Comparison of ENCODE assay signal across 10 mouse cellular contexts in the genomic region with DNA sequence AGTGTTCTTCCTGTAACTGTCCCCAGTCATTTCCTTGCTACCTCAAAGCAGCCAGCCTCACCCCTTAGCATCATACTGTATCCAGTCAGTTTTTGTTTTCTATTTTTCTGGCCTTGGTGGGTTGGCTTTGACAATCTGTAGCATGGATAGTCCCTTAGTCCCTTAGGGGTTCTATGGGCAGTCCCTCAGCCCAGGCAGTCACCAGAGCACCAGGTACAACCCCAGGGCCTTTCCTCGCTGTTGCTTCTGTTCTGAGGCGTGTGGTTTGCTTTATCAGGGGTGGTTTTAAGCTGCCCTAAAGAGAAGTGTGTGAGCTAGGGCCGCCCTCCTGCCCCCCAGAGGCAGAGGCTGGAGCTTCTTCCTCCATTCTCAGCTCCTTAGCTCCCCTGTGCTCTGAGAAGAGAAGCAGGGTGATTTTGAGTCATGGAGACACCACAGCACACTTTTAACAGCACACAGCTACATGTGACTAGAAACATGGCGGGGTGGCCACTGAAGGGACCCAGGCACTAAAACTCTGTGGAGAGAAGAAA. TPM values are rescaled to one million over a fixed set of nuclear protein-coding genes. Genes with fewer than 3 reads are reported as not detected.
A peak's percentile ranks its signal among the peaks of the same experiment; 100 is the strongest.
DNase-seq lines count a peak whose midpoint lies in the region; ATAC-seq lines count a peak whose summit lies in the region.
"Had no signal": no experiment of that assay in that cellular context is flagged by ENCODE, and none has a peak within 500 bp of the region (broad histone marks: within the 10 kb centered on the region; RNA-seq: fewer than 3 reads in every experiment).

No protein-coding gene starts in this region.

- H3K27ac ChIP-seq in hindbrain, embryonic 16.5 days (ENCODE audit: low read depth, low read length), result no peak overlapping the region
- no peak overlapping the region for H3K27ac ChIP-seq in neural tube, embryonic 15.5 days (replicated peaks)

- peaks cover 47% of the 10 kb centered on the region for H3K36me3 ChIP-seq in hindbrain, embryonic 16.5 days (ENCODE audit: control insufficient read depth, insufficient read depth, low read length)
- peaks cover 81% of the 10 kb centered on the region for H3K36me3 ChIP-seq in neural tube, embryonic 15.5 days

- no peak overlapping the region for H3K4me3 ChIP-seq in hindbrain, embryonic 16.5 days (ENCODE audit: low read length)
- H3K4me3 ChIP-seq in neural tube, embryonic 15.5 days (replicated peaks), result no peak overlapping the region

- H3K9me3 ChIP-seq in hindbrain, embryonic 16.5 days (ENCODE audit: control insufficient read depth, low read length), result no peaks in the 10 kb centered on the region
- no peaks in the 10 kb centered on the region for H3K9me3 ChIP-seq in neural tube, embryonic 15.5 days (replicated peaks)

- no peak overlapping the region for H3K9ac ChIP-seq in hindbrain, embryonic 16.5 days (ENCODE audit: low read depth, low read length)
- H3K9ac ChIP-seq in neural tube, embryonic 15.5 days (replicated peaks), result no peak overlapping the region

- peaks cover 4% of the 10 kb centered on the region; the same call in 1 of the 2 replicates for H3K4me1 ChIP-seq in hindbrain, embryonic 16.5 days (ENCODE audit: control insufficient read depth, insufficient read depth, low read depth, low read length)
- H3K4me1 ChIP-seq in neural tube, embryonic 15.5 days, result no peaks in the 10 kb centered on the region

- H3K27me3 ChIP-seq in hindbrain, embryonic 16.5 days (replicated peaks; ENCODE audit: control insufficient read depth, insufficient read depth, low read length), result no peaks in the 10 kb centered on the region
- no peaks in the 10 kb centered on the region for H3K27me3 ChIP-seq in neural tube, embryonic 15.5 days (replicated peaks)

- ATAC-seq in CD4-positive, CD25-positive, alpha-beta regulatory T cell, adult 4 months, result peak; percentile 68
- ATAC-seq in erythroblast, adult 5-6 weeks (replicated peaks; ENCODE audit: low FRiP score, poor library complexity, severe bottlenecking), result peak; percentile 64
- ATAC-seq in hindbrain, embryonic 16.5 days, result no peak
- ATAC-seq in neural tube, embryonic 15.5 days (ENCODE audit: low FRiP score), result no peak

- intact Hi-C loops in heart, postnatal 14 days (cut with DNase I), result no loop called here

- no peak overlapping the region for H3K4me2 ChIP-seq in hindbrain, embryonic 16.5 days (ENCODE audit: low read length)
- no peak overlapping the region for H3K4me2 ChIP-seq in neural tube, embryonic 15.5 days

- 89% methylated on average over 4 of the region's 4 CpGs for WGBS in hindbrain, embryonic 16.5 days
- 88% methylated on average over 4 of the region's 4 CpGs for WGBS in neural tube, embryonic 15.5 days

- DNase-seq in heart, adult 11 months, result peak; percentile 87
- DNase-seq in heart, postnatal 14 days, result no peak
- peak; percentile 24 to 44 for DNase-seq in natural killer cell, adult 2 months (ENCODE audit: low spot score in 2 of 2)
- DNase-seq in right cerebral cortex, postnatal 36 days (ENCODE audit: low spot score in 2 of 2), result no peak
- DNase-seq: cerebellum, adult 8-10 months; kidney, postnatal 10 days had no signal

RNA-seq across cellular contexts. Expression of a gene that starts 10.4 kb away (rescaled TPM):
- 10 to 100 TPM; 48.3 to 59.1 TPM for total RNA-seq in heart, postnatal 14 days (2021)
- 1 to 10 TPM; 4.9 to 5.9 TPM for polyA plus RNA-seq in CD4-positive, CD25-positive, alpha-beta regulatory T cell, adult 4 months (2017; shearing (Covaris generic))
- not detected in 2 replicates for total RNA-seq in erythroblast, adult 5-6 weeks (2015; ENCODE audit: low replicate concordance)
- 0.26 and 1.8 TPM in 2 replicates for total RNA-seq in erythroblast, adult 5-6 weeks (2017; ENCODE audit: low replicate concordance)
- 0.89 and 1.2 TPM in 2 replicates for polyA plus RNA-seq in hindbrain, embryonic 16.5 days (2015; fragmentation: Nextera tagmentation; extraction: Ambion mirVana)
- polyA plus RNA-seq in neural tube, embryonic 15.5 days (2015; fragmentation: Nextera tagmentation; extraction: Ambion mirVana), result 1.4 and 2.9 TPM in 2 replicates

Comparison
In these comparisons a context has a peak if more than half of its experiments do, and no peak if none do; other contexts are left out.
1. DNase-seq: peak in heart, adult 11 months (single experiment) and natural killer cell, adult 2 months (2 of 2); none in heart, postnatal 14 days (0 of 2) and right cerebral cortex, postnatal 36 days (0 of 2).
2. ATAC-seq: peak in CD4-positive, CD25-positive, alpha-beta regulatory T cell, adult 4 months (single experiment) and erythroblast, adult 5-6 weeks (single experiment); none in hindbrain, embryonic 16.5 days (single experiment) and neural tube, embryonic 15.5 days (single experiment).